Mouse (Mus musculus) MEL (cell line): ENCODE data around the gene Apbb1ip. TPM values are rescaled to one million over a fixed set of nuclear protein-coding genes. Genes with fewer than 3 reads are reported as not detected.

Experiments used
- DNase-seq: peaks from one replicate; pipeline ENCODE4 v3.0.0; 2011; ENCODE audit warnings: low read depth, low spot score
- H3K27ac ChIP-seq: 2 replicates; pipeline ENCODE4 v1.5.1; 2012; ENCODE audit warnings: low read depth, mild to moderate bottlenecking, control low read depth, low read length, moderate library complexity; ENCODE audit not compliant: control insufficient read depth
- H3K27me3 ChIP-seq, 2 experiments: fragments of 150-350 bp in 1 of 2; sonication (generic) in 1 of 2; 2 replicates each; pipeline ENCODE4 v1.6.1; 2012; ENCODE audit warnings: low read length in 2 of 2, mild to moderate bottlenecking in 2 of 2, improper control_type of control experiment in 1 of 2, moderate library complexity in 1 of 2; ENCODE audit not compliant: insufficient read depth in 2 of 2, control insufficient read depth in 1 of 2
- H3K36me3 ChIP-seq, 2 experiments: 2 replicates each; pipeline ENCODE4 v1.6.1; 2012 to 2014; ENCODE audit warnings: low read length in 2 of 2, improper control_type of control experiment in 1 of 2, inconsistent platforms in 1 of 2, mild to moderate bottlenecking in 1 of 2; ENCODE audit not compliant: insufficient read depth in 2 of 2, control insufficient read depth in 1 of 2
- H3K4me1 ChIP-seq, 2 experiments: fragments of 150-350 bp in 1 of 2; sonication (generic) in 1 of 2; 2 replicates each; pipeline ENCODE4 v1.6.1; 2012; ENCODE audit warnings: low read length in 2 of 2, improper control_type of control experiment in 1 of 2, mild to moderate bottlenecking in 1 of 2; ENCODE audit not compliant: insufficient read depth in 2 of 2, control insufficient read depth in 1 of 2
- H3K4me3 ChIP-seq, 2 experiments: fragments of 150-350 bp in 1 of 2; sonication (generic) in 1 of 2; 2 replicates each; pipeline ENCODE4 v1.5.1; 2012; ENCODE audit warnings: low read depth in 2 of 2, low read length in 2 of 2, mild to moderate bottlenecking in 2 of 2, moderate library complexity in 2 of 2, control low read depth in 1 of 2, improper control_type of control experiment in 1 of 2; ENCODE audit not compliant: control insufficient read depth in 1 of 2, insufficient read depth in 1 of 2
- H3K79me2 ChIP-seq: 2 replicates; pipeline ENCODE4 v1.6.1; 2012; ENCODE audit warnings: mild to moderate bottlenecking, low read length, moderate library complexity; ENCODE audit not compliant: control insufficient read depth, poor library complexity, insufficient read depth
- H3K9ac ChIP-seq: 2 replicates; pipeline ENCODE4 v1.6.1; 2012; ENCODE audit warnings: low read depth, mild to moderate bottlenecking, control low read depth, low read length, moderate library complexity; ENCODE audit not compliant: control insufficient read depth, poor library complexity, severe bottlenecking
- H3K9me3 ChIP-seq: fragments of 150-350 bp; sonication (generic); replicated peaks from 2 replicates; pipeline ENCODE4 v1.6.1; 2012; ENCODE audit warnings: mild to moderate bottlenecking, low read length, improper control_type of control experiment, moderate library complexity; ENCODE audit not compliant: insufficient read depth
- BHLHE40 ChIP-seq: IDR thresholded peaks from 2 replicates; pipeline ENCODE4 v1.6.1; 2012; ENCODE audit warnings: low read depth, mild to moderate bottlenecking, inconsistent platforms, low read length, improper control_type of control experiment, borderline replicate concordance
- EP300 ChIP-seq, 2 experiments: IDR thresholded peaks; 2 replicates each; pipeline ENCODE4 v1.6.1; 2011; ENCODE audit warnings: improper control_type of control experiment in 2 of 2, low read length in 2 of 2, low read depth in 1 of 2, mild to moderate bottlenecking in 1 of 2
- ETS1 ChIP-seq: IDR thresholded peaks from 2 replicates; pipeline ENCODE4 v1.6.1; 2012; ENCODE audit warnings: low read depth, mild to moderate bottlenecking, inconsistent platforms, low read length, improper control_type of control experiment, moderate library complexity
- GABPA ChIP-seq: IDR thresholded peaks from 2 replicates; pipeline ENCODE4 v1.6.1; 2012; ENCODE audit warnings: low read depth, mild to moderate bottlenecking, inconsistent platforms, low read length, improper control_type of control experiment, moderate library complexity
- GATA1 ChIP-seq: IDR thresholded peaks from 2 replicates; pipeline ENCODE4 v1.6.1; 2011; ENCODE audit warnings: low read depth, low read length, improper control_type of control experiment
- JUND ChIP-seq: IDR thresholded peaks from 2 replicates; pipeline ENCODE4 v1.6.1; 2011; ENCODE audit warnings: low read depth, mild to moderate bottlenecking, improper control_type of control experiment, low read length
- MAFK ChIP-seq: IDR thresholded peaks from 2 replicates; pipeline ENCODE4 v1.6.1; 2011; ENCODE audit warnings: low read depth, mild to moderate bottlenecking, low read length, improper control_type of control experiment, borderline replicate concordance
- MAX ChIP-seq: IDR thresholded peaks from 2 replicates; pipeline ENCODE4 v1.6.1; 2011; ENCODE audit warnings: low read length, improper control_type of control experiment
- MAZ ChIP-seq: IDR thresholded peaks from 2 replicates; pipeline ENCODE4 v1.6.1; 2012; ENCODE audit warnings: low read depth, mild to moderate bottlenecking, inconsistent platforms, low read length, improper control_type of control experiment
- SIN3A ChIP-seq: IDR thresholded peaks from 2 replicates; pipeline ENCODE4 v1.6.1; 2012; ENCODE audit warnings: low read length, improper control_type of control experiment, inconsistent platforms
- TAL1 ChIP-seq: IDR thresholded peaks from 2 replicates; pipeline ENCODE4 v1.6.1; 2012; ENCODE audit warnings: mild to moderate bottlenecking, inconsistent platforms, low read length, moderate library complexity, mixed read lengths
- TCF12 ChIP-seq: IDR thresholded peaks from 2 replicates; pipeline ENCODE4 v1.6.1; 2014; ENCODE audit warnings: low read depth, mild to moderate bottlenecking, inconsistent platforms, low read length, improper control_type of control experiment, moderate library complexity
- UBTF ChIP-seq: IDR thresholded peaks from 2 replicates; pipeline ENCODE4 v1.6.1; 2012; ENCODE audit warnings: low read depth, mild to moderate bottlenecking, inconsistent platforms, low read length, improper control_type of control experiment, moderate library complexity, borderline replicate concordance; ENCODE audit not compliant: insufficient read depth
- ZNF384 ChIP-seq: IDR thresholded peaks from 2 replicates; pipeline ENCODE4 v1.6.1; 2012; ENCODE audit warnings: low read depth, mild to moderate bottlenecking, inconsistent platforms, low read length, improper control_type of control experiment
- polyA plus RNA-seq, 2 experiments: library from polyadenylated mRNA; stranded (reverse) in 1 of 2; unstranded in 1 of 2; fragments of >175 nt in 1 of 2; fragments of >200 nt in 1 of 2; gene quantifications; 2 replicates each; pipeline versions ENCODE4 v1.2.1 to v1.2.4; 2012; ENCODE audit warnings: low replicate concordance in 2 of 2, low read depth in 1 of 2; ENCODE audit not compliant: insufficient read length in 2 of 2, insufficient read depth in 1 of 2, missing spikeins in 1 of 2
- total RNA-seq: library from RNA; depleted of rRNA; stranded (reverse); fragments of 300-350 nt; gene quantifications from 2 replicates; pipeline ENCODE4 v1.2.3, GENCODE M21; 2012

Gene Apbb1ip
- total and polyA plus RNA-seq, 3 experiments: 7.4 to 60.7 TPM; not detected in 1

DNA sequence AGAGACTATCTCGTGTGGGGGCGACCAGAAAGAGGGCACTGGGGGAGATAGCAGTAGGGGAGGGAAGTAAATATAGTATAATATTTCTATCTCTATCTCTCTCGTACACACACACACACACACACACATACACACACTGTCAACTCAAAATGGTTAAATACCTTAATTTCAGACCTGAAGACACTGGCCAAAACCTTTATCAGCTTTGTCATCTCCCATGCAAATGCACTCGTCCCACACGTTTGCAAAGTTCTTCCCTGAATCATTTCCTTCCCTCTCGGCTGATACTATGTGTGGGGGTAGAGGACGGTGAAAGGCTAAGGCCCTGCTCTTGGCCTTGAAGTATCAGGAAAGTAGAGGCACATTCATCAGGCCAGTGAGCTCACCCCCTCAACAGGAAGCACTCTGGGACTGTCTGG, 12.8 kb upstream of the Apbb1ip start:
- Histone ChIP-seq H3K27ac (peak overlapping the region; percentile 75), H3K9ac (peak overlapping the region; percentile 19; the same call in 1 of the 2 replicates)

GRCm38 (mm10) chr2:22764774-22765387, 9.0 kb upstream of the Apbb1ip start:
- no peaks in the 10 kb centered on the region for H3K79me2 ChIP-seq
- no peak overlapping the region for H3K27ac ChIP-seq
- H3K9ac ChIP-seq: no peak overlapping the region
- TF ChIP-seq TAL1 (no peak), JUND (no peak), UBTF (no peak), EP300 (IDR thresholded peaks at IDR 0.05; ENCODE audit: low read depth in 1 of 2, low read length in 2 of 2) (peak; percentile 44 to 64), ZNF384 (peak; percentile 84), SIN3A (0 out of 2 replicates have a peak, but pooled peaks have one; percentile 16), MAFK (no peak)
- H3K4me1 ChIP-seq: peaks cover 6 to 14% of the 10 kb centered on the region in 2 experiments
- peaks cover 0 to 12% of the 10 kb centered on the region in 2 experiments; a peak in 2 of 4 replicates for H3K36me3 ChIP-seq
- no peaks in the 10 kb centered on the region for H3K9me3 ChIP-seq
- no peak overlapping the region for H3K4me3 ChIP-seq
- no peaks in the 10 kb centered on the region for H3K27me3 ChIP-seq
- peak; percentile 46 for DNase-seq

More for the DNA sequence above, 12.8 kb upstream of the Apbb1ip start:
- DNase-seq: peak; percentile 81
- peaks cover 0 to 12% of the 10 kb centered on the region in 2 experiments; a peak in 2 of 4 replicates for H3K36me3 ChIP-seq
- H3K4me3 ChIP-seq: peak overlapping the region; percentile 7 to 9; a peak in 1 of 4 replicates
- H3K9me3 ChIP-seq: no peaks in the 10 kb centered on the region
- H3K79me2 ChIP-seq: no peaks in the 10 kb centered on the region
- H3K4me1 ChIP-seq: peaks cover 6 to 14% of the 10 kb centered on the region in 2 experiments
- H3K27me3 ChIP-seq: no peaks in the 10 kb centered on the region
- peak; percentile 51; the same call in 1 of the 2 replicates for TF ChIP-seq SIN3A
- peak; percentile 67 to 70 for TF ChIP-seq EP300 (IDR thresholded peaks at IDR 0.05; ENCODE audit: low read depth in 1 of 2, low read length in 2 of 2)
- no peak for TF ChIP-seq GABPA
- TF ChIP-seq TCF12: peak; percentile 43; the same call in 1 of the 2 replicates
- TF ChIP-seq BHLHE40: peak; percentile 24; the same call in 1 of the 2 replicates
- TF ChIP-seq MAX: 0 out of 2 replicates have a peak, but pooled peaks have one; percentile 24
- TF ChIP-seq ZNF384: no peak
- peak; percentile 92 for TF ChIP-seq GATA1
- TF ChIP-seq ETS1: peak; percentile 56
- TF ChIP-seq MAZ: 0 out of 2 replicates have a peak, but pooled peaks have one; percentile 17
